Mouse (Mus musculus): ENCODE results near the gene Smn1. TPM values are rescaled to one million over a fixed set of nuclear protein-coding genes. Genes with fewer than 3 reads are reported as not detected.
"Not testable (repeated sequence)": the region's sequence is repeated elsewhere in the genome, so short reads cannot be mapped to it uniquely, and the experiment has no call there.

Smn1 gene
- polyA plus RNA-seq, 1 experiment from 2014 or later = 48.4 TPM

- Histone ChIP-seq H3K4me3 (no peak overlapping the region), H3K36me3 (no peaks in the 10 kb centered on the region), H3K9me3 (no peaks in the 10 kb centered on the region), H3K4me1 (replicated peaks) (no peaks in the 10 kb centered on the region), H3K4me2 (no peak overlapping the region), H3K9ac (no peak overlapping the region), H3K27me3 (no peaks in the 10 kb centered on the region), H3K27ac (replicated peaks) (no peak overlapping the region)
- WGBS = 86% methylated on average over 3 of the region's 3 CpGs
- no peak for ATAC-seq (ENCODE audit: low read depth)
Measured at GRCm38 (mm10) chr13:100156624-100157023, 32.0 kb downstream of the Smn1 start.

- not testable (repeated sequence) for H3K9ac ChIP-seq; H3K9me3 ChIP-seq; H3K4me2 ChIP-seq; H3K36me3 ChIP-seq; H3K4me1 ChIP-seq (replicated peaks); ATAC-seq (ENCODE audit: low read depth); H3K4me3 ChIP-seq; H3K27me3 ChIP-seq; H3K27ac ChIP-seq (replicated peaks)
- WGBS = 90% methylated on average over 11 of the region's 11 CpGs
Measured at GRCm38 (mm10) chr13:100161171-100161870, 36.7 kb downstream of the Smn1 start.

- not testable (repeated sequence) for H3K27ac ChIP-seq (replicated peaks); H3K9me3 ChIP-seq; H3K4me1 ChIP-seq (replicated peaks); ATAC-seq (ENCODE audit: low read depth); H3K27me3 ChIP-seq; H3K4me2 ChIP-seq; H3K36me3 ChIP-seq; H3K4me3 ChIP-seq; H3K9ac ChIP-seq
Measured at GRCm38 (mm10) chr13:100162467-100162866, 37.8 kb downstream of the Smn1 start.

- not testable (repeated sequence) for H3K4me2 ChIP-seq; H3K9me3 ChIP-seq; H3K9ac ChIP-seq; H3K27ac ChIP-seq (replicated peaks); ATAC-seq (ENCODE audit: low read depth); H3K36me3 ChIP-seq; H3K4me3 ChIP-seq; H3K27me3 ChIP-seq; H3K4me1 ChIP-seq (replicated peaks)
- 63% methylated on average over 2 of the region's 2 CpGs for WGBS
Measured at GRCm38 (mm10) chr13:100166378-100166777, 41.7 kb downstream of the Smn1 start.

- not testable (repeated sequence) for H3K36me3 ChIP-seq; H3K27me3 ChIP-seq; H3K4me3 ChIP-seq; H3K4me1 ChIP-seq (replicated peaks); H3K9ac ChIP-seq; H3K9me3 ChIP-seq; H3K27ac ChIP-seq (replicated peaks); H3K4me2 ChIP-seq; ATAC-seq (ENCODE audit: low read depth)
- 96% methylated on average over 4 of the region's 5 CpGs for WGBS
Measured at GRCm38 (mm10) chr13:100174360-100174759, 49.7 kb downstream of the Smn1 start.

GRCm38 (mm10) chr13:100183111-100183510, 58.5 kb downstream of the Smn1 start:
- H3K27me3 ChIP-seq; H3K4me3 ChIP-seq; ATAC-seq (ENCODE audit: low read depth); H3K4me1 ChIP-seq (replicated peaks); H3K9me3 ChIP-seq; H3K27ac ChIP-seq (replicated peaks); H3K4me2 ChIP-seq; H3K9ac ChIP-seq; H3K36me3 ChIP-seq: not testable (repeated sequence)

Other genes with a start within 250 kb of the Smn1 start
- 33.3 and 45.4 TPM in 2 replicates for gene Cartpt, start 223.8 kb upstream of the Smn1 start, polyA plus RNA-seq (2015; fragmentation: Nextera tagmentation; extraction: Ambion mirVana)
- gene Mccc2, start 109.2 kb upstream of the Smn1 start, polyA plus RNA-seq (2015; fragmentation: Nextera tagmentation; extraction: Ambion mirVana) = 33.1 and 34.9 TPM in 2 replicates
- gene Bdp1, start 20.8 kb upstream of the Smn1 start, polyA plus RNA-seq (2015; fragmentation: Nextera tagmentation; extraction: Ambion mirVana) = 25.0 and 26.4 TPM in 2 replicates
- gene Serf1, start 16.8 kb upstream of the Smn1 start, polyA plus RNA-seq (2015; fragmentation: Nextera tagmentation; extraction: Ambion mirVana) = 475 and 487 TPM in 2 replicates
- gene Naip2, start 77.2 kb downstream of the Smn1 start, polyA plus RNA-seq (2015; fragmentation: Nextera tagmentation; extraction: Ambion mirVana) = 0.20 and 0.23 TPM in 2 replicates
- 0.17 and 0.20 TPM in 2 replicates for gene Naip5, start 121.5 kb downstream of the Smn1 start, polyA plus RNA-seq (2015; fragmentation: Nextera tagmentation; extraction: Ambion mirVana)
- 0.03 and 0.10 TPM in 2 replicates for gene Naip6, start 192.8 kb downstream of the Smn1 start, polyA plus RNA-seq (2015; fragmentation: Nextera tagmentation; extraction: Ambion mirVana)